Mouse (Mus musculus): ENCODE results near the gene 9130213A22Rik.

GRCm38 (mm10) chr11:69116843-69117242 is 5.5 kb downstream of the 9130213A22Rik start:
- TF ChIP-seq CTCF (conservative IDR thresholded peaks at IDR 0.05; ENCODE audit: insufficient read depth, insufficient read length, low read depth, low read length), result no peak
- no peak for TF ChIP-seq POLR2A (IDR thresholded peaks at IDR 0.05; ENCODE audit: low read depth, low read length)
